Mouse (Mus musculus) intestine, embryonic 16.5 days (tissue): ENCODE measurements around the gene Usp24. TPM values are rescaled to one million over a fixed set of nuclear protein-coding genes. Genes with fewer than 3 reads are reported as not detected.

ENCODE experiments used
- ATAC-seq: fragments of 200-750 bp; cut with Nextera tagmentation; 2 replicates; pipeline ENCODE4 v1.8.0; 2017; ENCODE audit warnings: moderate TSS enrichment, moderate library complexity
- H3K27ac ChIP-seq: fragments of 300-500 bp; sonication (generic); 2 replicates; pipeline ENCODE4 v1.5.1; 2014; ENCODE audit warnings: mild to moderate bottlenecking, low read length
- H3K27me3 ChIP-seq: fragments of 300-500 bp; sonication (generic); replicated peaks from 2 replicates; pipeline ENCODE4 v1.6.1; 2014; ENCODE audit warnings: low read length, control low read depth, mixed read lengths; ENCODE audit not compliant: control insufficient read depth, insufficient read depth
- H3K36me3 ChIP-seq: fragments of 300-500 bp; sonication (generic); 2 replicates; pipeline ENCODE4 v1.6.1; 2014; ENCODE audit warnings: low read length, control low read depth; ENCODE audit not compliant: control insufficient read depth, insufficient read depth
- H3K4me1 ChIP-seq: fragments of 300-500 bp; sonication (generic); 2 replicates; pipeline ENCODE4 v1.6.1; 2014; ENCODE audit warnings: low read length, control low read depth, mixed read lengths; ENCODE audit not compliant: control insufficient read depth, insufficient read depth
- H3K4me2 ChIP-seq: fragments of 300-500 bp; sonication (generic); 2 replicates; pipeline ENCODE4 v1.6.1; 2014; ENCODE audit warnings: low read depth, low read length, control low read depth
- H3K4me3 ChIP-seq: fragments of 300-500 bp; sonication (generic); 2 replicates; pipeline ENCODE4 v1.5.1; 2014; ENCODE audit warnings: mild to moderate bottlenecking, low read length
- H3K9ac ChIP-seq: fragments of 300-500 bp; sonication (generic); 2 replicates; pipeline ENCODE4 v1.6.1; 2014; ENCODE audit warnings: low read depth, low read length
- H3K9me3 ChIP-seq: fragments of 300-500 bp; sonication (generic); 2 replicates; pipeline ENCODE4 v1.6.1; 2016; ENCODE audit warnings: low read length, control low read depth; ENCODE audit not compliant: control insufficient read depth
- WGBS: fragments of 180-500 bp; shearing (Covaris S2); extraction: QIAGEN DNeasy Blood & Tissue Kit; methylation state at CpG from one replicate; pipeline ENCODE4 v1.1.7; 2014; 5-methylcytosine and 5-hydroxymethylcytosine counted together
- polyA plus RNA-seq: library from polyadenylated mRNA; unstranded; fragments of >200 nt; fragmentation: Nextera tagmentation; extraction: Ambion mirVana; gene quantifications from 2 replicates; pipeline ENCODE4 v1.2.1, GENCODE M21; 2015

Gene Usp24
- polyA plus RNA-seq: 3.7 TPM in 2 replicates

- WGBS: 0% methylated on average over 45 of the region's 60 CpGs
- Histone ChIP-seq H3K9ac (peak within 1 kb of the TSS; percentile 94), H3K27ac (peak within 1 kb of the TSS; percentile 90), H3K9me3 (no peaks in the 10 kb centered on the region), H3K4me1 (peaks cover 12% of the 10 kb centered on the region), H3K4me2 (peak within 1 kb of the TSS; percentile 81), H3K27me3 (no peaks in the 10 kb centered on the region), H3K4me3 (peak within 1 kb of the TSS; percentile 98), H3K36me3 (no peaks in the 10 kb centered on the region)
- ATAC-seq: peak; percentile 95
Observed at GRCm38 (mm10) chr4:106315921-106316350, at the start of gene Usp24. Gene Usp24 (plus strand): TSS chr4:106316213.

- Histone ChIP-seq H3K4me1 (0 out of 2 replicates have a peak, but pooled peaks cover 2% of the 10 kb centered on the region), H3K27me3 (no peaks in the 10 kb centered on the region), H3K27ac (no peak overlapping the region), H3K4me3 (no peak overlapping the region), H3K4me2 (no peak overlapping the region), H3K36me3 (no peaks in the 10 kb centered on the region), H3K9ac (no peak overlapping the region), H3K9me3 (no peaks in the 10 kb centered on the region)
- ATAC-seq: no peak
- 42% methylated on average over 2 of the region's 2 CpGs for WGBS
Observed at GRCm38 (mm10) chr4:106276937-106277336, 39.1 kb upstream of the Usp24 start.

- Histone ChIP-seq H3K36me3 (no peaks in the 10 kb centered on the region), H3K9me3 (no peaks in the 10 kb centered on the region), H3K9ac (no peak overlapping the region), H3K4me2 (no peak overlapping the region), H3K27ac (no peak overlapping the region), H3K4me1 (0 out of 2 replicates have a peak, but pooled peaks cover 2% of the 10 kb centered on the region), H3K27me3 (no peaks in the 10 kb centered on the region), H3K4me3 (no peak overlapping the region)
- ATAC-seq: no peak
- WGBS: 36% methylated on average over 4 of the region's 4 CpGs
Observed at GRCm38 (mm10) chr4:106279177-106279576, 36.8 kb upstream of the Usp24 start.

- Histone ChIP-seq H3K27me3 (no peaks in the 10 kb centered on the region), H3K4me1 (0 out of 2 replicates have a peak, but pooled peaks cover 2% of the 10 kb centered on the region), H3K4me2 (no peak overlapping the region), H3K9me3 (no peaks in the 10 kb centered on the region), H3K27ac (no peak overlapping the region), H3K9ac (no peak overlapping the region), H3K36me3 (no peaks in the 10 kb centered on the region), H3K4me3 (no peak overlapping the region)
- ATAC-seq: peak; percentile 50
- 63% methylated on average over 2 of the region's 2 CpGs for WGBS
Observed at GRCm38 (mm10) chr4:106281128-106281491, 34.9 kb upstream of the Usp24 start.

- 44% methylated on average over 8 of the region's 8 CpGs for WGBS
- ATAC-seq: peak; percentile 84
- Histone ChIP-seq H3K27ac (no peak overlapping the region), H3K9me3 (no peaks in the 10 kb centered on the region), H3K4me1 (0 out of 2 replicates have a peak, but pooled peaks cover 2% of the 10 kb centered on the region), H3K4me3 (no peak overlapping the region), H3K4me2 (no peak overlapping the region), H3K36me3 (no peaks in the 10 kb centered on the region), H3K27me3 (no peaks in the 10 kb centered on the region), H3K9ac (no peak overlapping the region)
Observed at GRCm38 (mm10) chr4:106281492-106282122, 34.4 kb upstream of the Usp24 start.

- 79% methylated on average over 3 of the region's 3 CpGs for WGBS
- Histone ChIP-seq H3K27ac (no peak overlapping the region), H3K4me3 (no peak overlapping the region), H3K36me3 (no peaks in the 10 kb centered on the region), H3K4me2 (no peak overlapping the region), H3K9ac (no peak overlapping the region), H3K4me1 (0 out of 2 replicates have a peak, but pooled peaks cover 2% of the 10 kb centered on the region), H3K27me3 (no peaks in the 10 kb centered on the region), H3K9me3 (no peaks in the 10 kb centered on the region)
- ATAC-seq: no peak
Observed at GRCm38 (mm10) chr4:106282123-106282510, 33.9 kb upstream of the Usp24 start.

- H3K4me3 ChIP-seq: no peak overlapping the region
- no peaks in the 10 kb centered on the region for H3K36me3 ChIP-seq
- H3K4me2 ChIP-seq: no peak overlapping the region
- no peaks in the 10 kb centered on the region for H3K27me3 ChIP-seq
- ATAC-seq: no peak
- H3K27ac ChIP-seq: no peak overlapping the region
- WGBS: 70% methylated on average over 4 of the region's 4 CpGs
- no peaks in the 10 kb centered on the region for H3K9me3 ChIP-seq
- H3K9ac ChIP-seq: no peak overlapping the region
- H3K4me1 ChIP-seq: no peaks in the 10 kb centered on the region
Observed at GRCm38 (mm10) chr4:106286958-106287743, 28.9 kb upstream of the Usp24 start.

GRCm38 (mm10) chr4:106290201-106290600 lies 25.8 kb upstream of the Usp24 start:
- Histone ChIP-seq H3K9me3 (no peaks in the 10 kb centered on the region), H3K36me3 (no peaks in the 10 kb centered on the region), H3K9ac (no peak overlapping the region), H3K4me1 (no peaks in the 10 kb centered on the region), H3K4me3 (no peak overlapping the region), H3K27ac (no peak overlapping the region), H3K27me3 (no peaks in the 10 kb centered on the region), H3K4me2 (no peak overlapping the region)
- ATAC-seq: no peak
- 82% methylated on average over 2 of the region's 2 CpGs for WGBS

GRCm38 (mm10) chr4:106292823-106293222 lies 23.2 kb upstream of the Usp24 start:
- ATAC-seq: no peak

More at GRCm38 (mm10) chr4:106292823-106293222, 23.2 kb upstream of the Usp24 start:
- Histone ChIP-seq H3K4me1 (no peaks in the 10 kb centered on the region), H3K9ac (no peak overlapping the region), H3K4me2 (no peak overlapping the region), H3K36me3 (no peaks in the 10 kb centered on the region), H3K27me3 (no peaks in the 10 kb centered on the region), H3K9me3 (no peaks in the 10 kb centered on the region), H3K4me3 (no peak overlapping the region), H3K27ac (no peak overlapping the region)
- WGBS: 68% methylated on average over 4 of the region's 4 CpGs
